ENCODE assay signal across 26 mouse cellular contexts in genomic region chr14:86150329-86150866, GRCm38 (mm10).
A peak's percentile ranks its signal among the peaks of the same experiment; 100 is the strongest.
DNase-seq lines count a peak whose midpoint lies in the region; ATAC-seq and TF ChIP-seq lines count a peak whose summit lies in the region.
"Had no signal": no experiment of that assay in that cellular context is flagged by ENCODE, and none has a peak within 500 bp of the region (broad histone marks: within the 10 kb centered on the region; RNA-seq: fewer than 3 reads in every experiment).

No protein-coding gene starts in this region.

- no peak for TF ChIP-seq EP300 in CH12.LX (IDR thresholded peaks at IDR 0.05; ENCODE audit: low read length)

- peak; percentile 74 for ATAC-seq in common myeloid progenitor, adult 5-6 weeks (replicated peaks; ENCODE audit: low read depth, poor library complexity, severe bottlenecking)
- ATAC-seq in limb, embryonic 14.5 days (ENCODE audit: low FRiP score, low read depth), result peak; percentile 60
- ATAC-seq: forebrain, embryonic 13.5 days; forebrain, embryonic 16.5 days had no signal

- no peak for TF ChIP-seq CTCF in CH12.LX (conservative IDR thresholded peaks at IDR 0.05 in 1 of 2, IDR thresholded peaks at IDR 0.05 in 1 of 2; ENCODE audit: low read depth in 2 of 2, low read length in 2 of 2)
- TF ChIP-seq CTCF in thymus, adult 2 months (IDR thresholded peaks at IDR 0.05; ENCODE audit: borderline replicate concordance, control insufficient read depth, extremely low read depth, insufficient read depth, low read length, poor library complexity), result no peak

- H3K4me3 ChIP-seq in CH12.LX (replicated peaks in 1 of 3; ENCODE audit: low read depth in 2 of 3, low read length in 2 of 3, poor library complexity in 1 of 3), result no peak overlapping the region
- H3K4me3 ChIP-seq in limb, embryonic 14.5 days (replicated peaks; ENCODE audit: low read length), result no peak overlapping the region
- no peak overlapping the region for H3K4me3 ChIP-seq in thymus, adult 2 months (ENCODE audit: control insufficient read depth, insufficient read depth, low read length)
- H3K4me3 ChIP-seq: embryonic facial prominence, embryonic 13.5 days; forebrain, embryonic 10.5 days; forebrain, embryonic 13.5 days; heart, embryonic 12.5 days; heart, embryonic 15.5 days; hindbrain, embryonic 15.5 days had no signal

- in situ Hi-C loops in CH12.LX (cut with MboI; ENCODE audit: low pct_ligation_motif_present, low pct_unique_long_range_greater_than_20kb, low sequenced_read_pairs), result no loop called here

- no peak for TF ChIP-seq POLR2A in CH12.LX (IDR thresholded peaks at IDR 0.05; ENCODE audit: low read depth, low read length)
- no peak for TF ChIP-seq POLR2A in limb, embryonic 14.5 days (IDR thresholded peaks at IDR 0.05; ENCODE audit: borderline replicate concordance, extremely low read depth, insufficient read depth, insufficient read length)
- no peak for TF ChIP-seq POLR2A in thymus, adult 2 months (IDR thresholded peaks at IDR 0.05; ENCODE audit: control insufficient read depth, extremely low read depth, insufficient read depth, low read length, poor library complexity)

- 54% methylated on average over 3 of the region's 3 CpGs for WGBS in limb, embryonic 14.5 days
- WGBS in thymus, adult 2 months, result 9% methylated on average over 3 of the region's 3 CpGs

- no peak for TF ChIP-seq RAD21 in CH12.LX (IDR thresholded peaks at IDR 0.05; ENCODE audit: low read depth, low read length)

- no peak overlapping the region for H3K4me2 ChIP-seq in CH12.LX (ENCODE audit: insufficient read depth, low read depth, poor library complexity, severe bottlenecking)
- H3K4me2 ChIP-seq in limb, embryonic 14.5 days (replicated peaks; ENCODE audit: low read depth, low read length, severe bottlenecking), result no peak overlapping the region
- H3K4me2 ChIP-seq: embryonic facial prominence, embryonic 13.5 days; forebrain, embryonic 13.5 days; heart, embryonic 12.5 days; heart, embryonic 15.5 days; hindbrain, embryonic 15.5 days had no signal

- peaks cover 16% of the 10 kb centered on the region for H3K9me3 ChIP-seq in CH12.LX (replicated peaks; ENCODE audit: low read length)
- no peaks in the 10 kb centered on the region for H3K9me3 ChIP-seq in limb, embryonic 14.5 days (ENCODE audit: control insufficient read depth, low read length)
- H3K9me3 ChIP-seq: embryonic facial prominence, embryonic 13.5 days; forebrain, embryonic 10.5 days; forebrain, embryonic 13.5 days; heart, embryonic 12.5 days; heart, embryonic 15.5 days; hindbrain, embryonic 15.5 days had no signal

- no peak overlapping the region for H3K9ac ChIP-seq in CH12.LX (ENCODE audit: insufficient read depth, low read depth)
- no peak overlapping the region for H3K9ac ChIP-seq in limb, embryonic 14.5 days (ENCODE audit: low read depth, low read length, severe bottlenecking)
- H3K9ac ChIP-seq: embryonic facial prominence, embryonic 13.5 days; forebrain, embryonic 13.5 days; heart, embryonic 12.5 days; heart, embryonic 15.5 days; hindbrain, embryonic 15.5 days had no signal

- H3K4me1 ChIP-seq in CH12.LX (ENCODE audit: control insufficient read depth in 1 of 2, insufficient read depth in 2 of 2), result no peaks in the 10 kb centered on the region
- no peaks in the 10 kb centered on the region for H3K4me1 ChIP-seq in limb, embryonic 14.5 days (ENCODE audit: control insufficient read depth, insufficient read depth, low read length)
- H3K4me1 ChIP-seq in thymus, adult 2 months (replicated peaks; ENCODE audit: control insufficient read depth, insufficient read depth, low read length), result no peaks in the 10 kb centered on the region
- H3K4me1 ChIP-seq: embryonic facial prominence, embryonic 13.5 days; forebrain, embryonic 10.5 days; forebrain, embryonic 13.5 days; heart, embryonic 12.5 days; heart, embryonic 15.5 days; hindbrain, embryonic 15.5 days had no signal

- no peaks in the 10 kb centered on the region for H3K79me2 ChIP-seq in CH12.LX (replicated peaks; ENCODE audit: control insufficient read depth, extremely low read depth, insufficient read depth, poor library complexity, severe bottlenecking)

- H3K36me3 ChIP-seq in CH12.LX (replicated peaks in 1 of 2; ENCODE audit: control insufficient read depth in 1 of 2, insufficient read depth in 1 of 2, low read length in 1 of 2), result no peaks in the 10 kb centered on the region
- no peaks in the 10 kb centered on the region for H3K36me3 ChIP-seq in limb, embryonic 14.5 days (ENCODE audit: control insufficient read depth, insufficient read depth, low read length)
- H3K36me3 ChIP-seq in thymus, adult 2 months (ENCODE audit: control insufficient read depth, insufficient read depth, low read length), result no peaks in the 10 kb centered on the region
- H3K36me3 ChIP-seq: embryonic facial prominence, embryonic 13.5 days; forebrain, embryonic 10.5 days; heart, embryonic 12.5 days; heart, embryonic 15.5 days; hindbrain, embryonic 15.5 days had no signal

- no peak overlapping the region for H3K27ac ChIP-seq in CH12.LX (ENCODE audit: insufficient read depth, low read depth)
- H3K27ac ChIP-seq in limb, embryonic 14.5 days (replicated peaks; ENCODE audit: low read depth, low read length), result no peak overlapping the region
- no peak overlapping the region for H3K27ac ChIP-seq in thymus, adult 2 months (ENCODE audit: control insufficient read depth, insufficient read depth, low read length)
- H3K27ac ChIP-seq: embryonic facial prominence, embryonic 13.5 days; forebrain, embryonic 10.5 days; forebrain, embryonic 13.5 days; heart, embryonic 15.5 days; hindbrain, embryonic 15.5 days had no signal

- DNase-seq in gastrocnemius, postnatal 10 days, result peak; percentile 3
- no peak for DNase-seq in gastrocnemius, adult 8-10 months (ENCODE audit: low spot score in 2 of 2)
- DNase-seq in CH12.LX (ENCODE audit: extremely low read depth), result peak; percentile 17
- peak; percentile 68 for DNase-seq in limb, embryonic 14.5 days (ENCODE audit: low spot score)
- no peak for DNase-seq in lung, postnatal 14 days
- DNase-seq in thymus, adult 2 months, result no peak
- no peak for DNase-seq in layer of hippocampus, adult 11-12 months (ENCODE audit: low spot score)
- DNase-seq: adrenal gland, adult 2 months; adrenal gland, postnatal 14 days; B cell, adult 2 months; cerebellum, adult 11-12 months; cerebellum, adult 8-10 months; cerebellum, postnatal 10 days; cerebellum, postnatal 36 days; gastrocnemius, postnatal 25 days; heart, postnatal 10 days; heart, postnatal 36 days; kidney, adult 11 months had no signal

- no peaks in the 10 kb centered on the region for H3K27me3 ChIP-seq in CH12.LX (replicated peaks)
- H3K27me3 ChIP-seq in limb, embryonic 14.5 days (ENCODE audit: control insufficient read depth, insufficient read depth, low read length), result no peaks in the 10 kb centered on the region
- no peaks in the 10 kb centered on the region for H3K27me3 ChIP-seq in thymus, adult 2 months (ENCODE audit: control insufficient read depth, insufficient read depth, low read length)
- H3K27me3 ChIP-seq: embryonic facial prominence, embryonic 13.5 days; forebrain, embryonic 13.5 days; heart, embryonic 12.5 days; heart, embryonic 15.5 days; hindbrain, embryonic 15.5 days had no signal

- dilution Hi-C loops in CH12.LX (cut with MboI; ENCODE audit: extremely low pct_ligation_motif_present, extremely low pct_unique_long_range_greater_than_20kb, low sequenced_read_pairs), result no loop called here

TF ChIP-seq in CH12.LX, 34 proteins besides CTCF, POLR2A, EP300 and RAD21:
- TF ChIP-seq PAX5 (IDR thresholded peaks at IDR 0.05; ENCODE audit: low read length), result no peak
- TF ChIP-seq MAFK (IDR thresholded peaks at IDR 0.05; ENCODE audit: insufficient replicate concordance, low read length), result no peak
- TF ChIP-seq CHD1 (IDR thresholded peaks at IDR 0.05; ENCODE audit: low read depth, low read length), result no peak
- TF ChIP-seq GABPA (IDR thresholded peaks at IDR 0.05; ENCODE audit: insufficient replicate concordance, low read depth, low read length), result no peak
- TF ChIP-seq MEF2A (IDR thresholded peaks at IDR 0.05; ENCODE audit: borderline replicate concordance, low read depth, low read length), result no peak
- no peak for TF ChIP-seq UBTF (IDR thresholded peaks at IDR 0.05; ENCODE audit: low read depth, low read length)
- no peak for TF ChIP-seq RCOR1 (conservative IDR thresholded peaks at IDR 0.05; ENCODE audit: low read depth, low read length)
- no peak for TF ChIP-seq JUND (conservative IDR thresholded peaks at IDR 0.05; ENCODE audit: low read depth, low read length)
- no peak for TF ChIP-seq SMC3 (IDR thresholded peaks at IDR 0.05; ENCODE audit: low read depth, low read length)
- no peak for TF ChIP-seq ZMIZ1 (IDR thresholded peaks at IDR 0.05; ENCODE audit: low read depth, low read length)

Comparison
In these comparisons a context has a peak if more than half of its experiments do, and no peak if none do; other contexts are left out.
1. DNase-seq: peak in gastrocnemius, postnatal 10 days (single experiment), CH12.LX (single experiment) and limb, embryonic 14.5 days (single experiment); none in gastrocnemius, adult 8-10 months (0 of 2), lung, postnatal 14 days (single experiment), thymus, adult 2 months (single experiment) and layer of hippocampus, adult 11-12 months (single experiment).